Mouse (Mus musculus): Measurements from ENCODE around the gene Gbp7. TPM values are rescaled to one million over a fixed set of nuclear protein-coding genes. Genes with fewer than 3 reads are reported as not detected.

Gene Gbp7
- total and polyA plus RNA-seq, 3 experiments, result 1.9 to 3.9 TPM; not detected in 1

DNA sequence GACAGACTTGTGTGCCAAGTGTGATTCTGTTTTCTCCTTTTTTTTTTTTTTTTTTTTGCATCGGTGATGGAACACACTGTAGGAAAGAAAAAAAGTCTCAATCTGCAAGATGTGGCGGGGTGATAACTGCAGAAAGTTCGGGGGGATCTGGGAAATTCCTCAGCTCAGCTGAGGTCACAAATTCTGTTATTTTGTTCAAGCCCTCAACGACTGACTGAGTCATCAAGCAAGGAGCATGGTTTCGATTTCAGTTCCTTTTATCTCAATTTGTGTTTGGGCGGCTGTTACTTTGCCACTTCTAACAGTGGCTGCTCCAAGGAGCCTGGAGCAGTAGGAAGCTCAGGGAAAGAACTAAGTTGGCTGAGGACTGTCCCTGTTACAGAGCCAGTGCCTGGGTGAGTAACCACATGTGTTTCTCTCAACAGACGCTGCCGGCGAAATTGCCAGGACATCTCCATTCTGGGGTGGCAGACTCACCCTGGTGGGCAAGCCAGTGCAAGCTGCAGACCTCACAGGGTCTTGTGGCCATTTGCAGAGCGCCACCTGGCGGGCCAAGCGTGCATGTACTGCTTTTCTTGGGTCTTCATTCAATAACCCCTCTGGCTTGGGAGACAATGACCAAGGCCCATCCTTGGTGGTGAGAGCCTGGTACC is 30.3 kb downstream of the Gbp7 start:
- Histone ChIP-seq H3K27ac (ENCODE audit: control insufficient read depth, low read depth, low read length) (0 out of 2 replicates have a peak overlapping the region, but pooled peaks have one; percentile 9), H3K4me1 (ENCODE audit: control insufficient read depth in 1 of 2, insufficient read depth in 2 of 2, low read length in 2 of 2) (peaks cover 2% of the 10 kb centered on the region in 2 experiments; a peak in 1 of 4 replicates), H3K36me3 (ENCODE audit: control insufficient read depth in 1 of 2, insufficient read depth in 2 of 2, low read length in 2 of 2) (no peaks in the 10 kb centered on the region), H3K9ac (ENCODE audit: control insufficient read depth, low read depth, low read length, poor library complexity, severe bottlenecking) (peak overlapping the region; percentile 54), H3K27me3 (ENCODE audit: control insufficient read depth in 1 of 2, insufficient read depth in 2 of 2, low read length in 2 of 2) (no peaks in the 10 kb centered on the region; a peak in 1 of 4 replicates), H3K4me3 (ENCODE audit: control insufficient read depth in 1 of 2, insufficient read depth in 1 of 2, low read depth in 2 of 2, low read length in 2 of 2) (peak overlapping the region; percentile 66 to 71), H3K9me3 (replicated peaks; ENCODE audit: insufficient read depth, low read length) (no peaks in the 10 kb centered on the region), H3K79me2 (ENCODE audit: control insufficient read depth, insufficient read depth, low read length, poor library complexity) (no peaks in the 10 kb centered on the region)
- DNase-seq (ENCODE audit: low read depth, low spot score), result peak; percentile 91
- TF ChIP-seq MEF2A (IDR thresholded peaks at IDR 0.05; ENCODE audit: extremely low read depth, insufficient replicate concordance, low read depth, low read length, poor library complexity, severe bottlenecking), result no peak
- TF ChIP-seq RCOR1 (IDR thresholded peaks at IDR 0.05; ENCODE audit: low read depth, low read length), result no peak
- TF ChIP-seq MAZ (IDR thresholded peaks at IDR 0.05; ENCODE audit: low read depth, low read length), result no peak
- no peak for TF ChIP-seq ELF1 (IDR thresholded peaks at IDR 0.05; ENCODE audit: low read depth, low read length)
- no peak for TF ChIP-seq BHLHE40 (IDR thresholded peaks at IDR 0.05; ENCODE audit: borderline replicate concordance, low read depth, low read length)
- peak; percentile 79 for TF ChIP-seq ZNF384 (IDR thresholded peaks at IDR 0.05; ENCODE audit: low read depth, low read length)
- TF ChIP-seq EP300 (IDR thresholded peaks at IDR 0.05; ENCODE audit: low read depth in 1 of 2, low read length in 2 of 2), result 0 out of 4 replicates have a peak, but pooled peaks have one; percentile 5 to 19
- TF ChIP-seq CHD1 (IDR thresholded peaks at IDR 0.05; ENCODE audit: low read depth, low read length), result no peak
- TF ChIP-seq KAT2A (conservative IDR thresholded peaks at IDR 0.05; ENCODE audit: low read depth, low read length), result no peak
- no peak for TF ChIP-seq TAL1 (IDR thresholded peaks at IDR 0.05; ENCODE audit: low read length)
- TF ChIP-seq MXI1 (IDR thresholded peaks at IDR 0.05; ENCODE audit: low read depth, low read length), result peak; percentile 42; the same call in 1 of the 2 replicates
- no peak for TF ChIP-seq USF2 (IDR thresholded peaks at IDR 0.05; ENCODE audit: borderline replicate concordance in 1 of 2, insufficient read depth in 1 of 2, low read depth in 1 of 2, low read length in 2 of 2)
- TF ChIP-seq TCF12 (IDR thresholded peaks at IDR 0.05; ENCODE audit: low read depth, low read length), result no peak
- no peak for TF ChIP-seq NRF1 (IDR thresholded peaks at IDR 0.05; ENCODE audit: insufficient read depth, low read depth, low read length, poor library complexity, severe bottlenecking)
- TF ChIP-seq MAFK (IDR thresholded peaks at IDR 0.05; ENCODE audit: borderline replicate concordance, low read depth, low read length), result no peak
- no peak for TF ChIP-seq MYC (IDR thresholded peaks at IDR 0.05; ENCODE audit: low read depth, low read length)
- no peak for TF ChIP-seq TBP (IDR thresholded peaks at IDR 0.05; ENCODE audit: low read depth, low read length)
- no peak for TF ChIP-seq CHD2 (IDR thresholded peaks at IDR 0.05; ENCODE audit: low read length)
- TF ChIP-seq MYB (IDR thresholded peaks at IDR 0.05; ENCODE audit: low read depth, low read length), result no peak
- no peak for TF ChIP-seq POLR2A (IDR thresholded peaks at IDR 0.05; ENCODE audit: control insufficient read depth in 1 of 2, insufficient read depth in 1 of 2, low read depth in 1 of 2, low read length in 2 of 2, poor library complexity in 1 of 2)
- TF ChIP-seq CTCF (IDR thresholded peaks at IDR 0.05 in 2 of 3, conservative IDR thresholded peaks at IDR 0.05 in 1 of 3; ENCODE audit: control insufficient read depth in 1 of 3, insufficient read depth in 1 of 3, low read depth in 2 of 3, low read length in 3 of 3, poor library complexity in 1 of 3, severe bottlenecking in 1 of 3), result peak; percentile 91 to 95 (median 95)
- TF ChIP-seq E2F4 (IDR thresholded peaks at IDR 0.05; ENCODE audit: borderline replicate concordance, low read depth, low read length), result no peak
- TF ChIP-seq GATA1 (IDR thresholded peaks at IDR 0.05; ENCODE audit: low read depth, low read length), result no peak; the same call in 1 of the 2 replicates
- TF ChIP-seq RAD21 (IDR thresholded peaks at IDR 0.05; ENCODE audit: low read depth, low read length), result peak; percentile 65
- TF ChIP-seq MAX (IDR thresholded peaks at IDR 0.05; ENCODE audit: low read length), result peak; percentile 62; the same call in 1 of the 2 replicates
- no peak for TF ChIP-seq NELFE (IDR thresholded peaks at IDR 0.05; ENCODE audit: low read depth, low read length)
- TF ChIP-seq GABPA (IDR thresholded peaks at IDR 0.05; ENCODE audit: low read depth, low read length), result no peak
- TF ChIP-seq ETS1 (IDR thresholded peaks at IDR 0.05; ENCODE audit: low read depth, low read length), result peak; percentile 68
- no peak for TF ChIP-seq ZKSCAN1 (IDR thresholded peaks at IDR 0.05; ENCODE audit: low read depth, low read length)
- no peak for TF ChIP-seq UBTF (IDR thresholded peaks at IDR 0.05; ENCODE audit: borderline replicate concordance, insufficient read depth, low read depth, low read length)
- no peak for TF ChIP-seq USF1 (IDR thresholded peaks at IDR 0.05; ENCODE audit: low read depth, low read length)
- no peak; the same call in 1 of the 2 replicates for TF ChIP-seq SIN3A (IDR thresholded peaks at IDR 0.05; ENCODE audit: low read length)
- peak; percentile 84 for TF ChIP-seq SMC3 (IDR thresholded peaks at IDR 0.05; ENCODE audit: low read depth, low read length)
- TF ChIP-seq POLR2AphosphoS5 (IDR thresholded peaks at IDR 0.05; ENCODE audit: borderline replicate concordance, low read depth, low read length), result no peak
- TF ChIP-seq ZMIZ1 (IDR thresholded peaks at IDR 0.05; ENCODE audit: low read depth, low read length), result no peak
- TF ChIP-seq HCFC1 (IDR thresholded peaks at IDR 0.05; ENCODE audit: low read depth, low read length), result no peak

Data from MEL (cell line).